8 mouse cellular contexts compared by ENCODE assay signal in genomic region chr19:21652285-21653171, GRCm38 (mm10). TPM values are rescaled to one million over a fixed set of nuclear protein-coding genes. Genes with fewer than 3 reads are reported as not detected.
A peak's percentile ranks its signal among the peaks of the same experiment; 100 is the strongest.
DNase-seq lines count a peak whose midpoint lies in the region; ATAC-seq and TF ChIP-seq lines count a peak whose summit lies in the region.

1110059E24Rik (minus strand) TSS chr19:21652976.

- 6% methylated on average over 52 of the region's 52 CpGs for WGBS in embryonic facial prominence, embryonic 13.5 days
- WGBS in kidney, adult 2 months: 5% methylated on average over 52 of the region's 52 CpGs
- 5% methylated on average over 52 of the region's 52 CpGs for WGBS in limb, embryonic 12.5 days
- 4% methylated on average over 52 of the region's 52 CpGs for WGBS in midbrain, embryonic 15.5 days
- WGBS in spleen, adult 2 months: 4% methylated on average over 52 of the region's 52 CpGs

- no peak for TF ChIP-seq CTCF in kidney, adult 2 months (conservative IDR thresholded peaks at IDR 0.05; ENCODE audit: insufficient read depth, insufficient read length, low read depth, low read length)
- no peak for TF ChIP-seq CTCF in spleen, adult 2 months (IDR thresholded peaks at IDR 0.05; ENCODE audit: extremely low read depth, insufficient read depth, insufficient read length, insufficient replicate concordance)

- peak within 1 kb of the TSS; percentile 82 for H3K4me3 ChIP-seq in embryonic facial prominence, embryonic 13.5 days
- peak within 1 kb of the TSS; percentile 67 for H3K4me3 ChIP-seq in kidney, adult 2 months (ENCODE audit: insufficient read depth, low read depth, low read length)
- H3K4me3 ChIP-seq in limb, embryonic 12.5 days (replicated peaks): peak within 1 kb of the TSS; percentile 78
- H3K4me3 ChIP-seq in midbrain, embryonic 15.5 days: peak within 1 kb of the TSS; percentile 85
- H3K4me3 ChIP-seq in spleen, adult 2 months (ENCODE audit: extremely low read depth, insufficient read depth, insufficient read length): peak within 1 kb of the TSS; percentile 73

- H3K36me3 ChIP-seq in embryonic facial prominence, embryonic 13.5 days: 0 out of 2 replicates have a peak, but pooled peaks cover 3% of the 10 kb centered on the region
- no peaks in the 10 kb centered on the region for H3K36me3 ChIP-seq in kidney, adult 2 months (ENCODE audit: control insufficient read depth, insufficient read depth, low read length)
- H3K36me3 ChIP-seq in limb, embryonic 12.5 days: 0 out of 2 replicates have a peak, but pooled peaks cover 4% of the 10 kb centered on the region
- no peaks in the 10 kb centered on the region for H3K36me3 ChIP-seq in midbrain, embryonic 15.5 days (replicated peaks)
- H3K36me3 ChIP-seq in spleen, adult 2 months (ENCODE audit: control insufficient read depth, insufficient read depth, low read length): peaks cover 1% of the 10 kb centered on the region; the same call in 1 of the 2 replicates

- H3K4me2 ChIP-seq in embryonic facial prominence, embryonic 13.5 days: peak within 1 kb of the TSS; percentile 82
- H3K4me2 ChIP-seq in limb, embryonic 12.5 days: peak within 1 kb of the TSS; percentile 78
- peak within 1 kb of the TSS; percentile 90 for H3K4me2 ChIP-seq in midbrain, embryonic 15.5 days

- peak; percentile 100 for ATAC-seq in embryonic facial prominence, embryonic 13.5 days (ENCODE audit: insufficient number of reproducible peaks, insufficient read depth, low FRiP score, low TSS enrichment, low read depth)
- ATAC-seq in limb, embryonic 12.5 days (ENCODE audit: insufficient number of reproducible peaks, insufficient read depth, low FRiP score, low TSS enrichment, low read depth): peak; percentile 100
- peak; percentile 99 for ATAC-seq in midbrain, embryonic 15.5 days (replicated peaks)

- H3K9ac ChIP-seq in embryonic facial prominence, embryonic 13.5 days: peak within 1 kb of the TSS; percentile 91
- H3K9ac ChIP-seq in limb, embryonic 12.5 days (replicated peaks): peak within 1 kb of the TSS; percentile 96
- H3K9ac ChIP-seq in midbrain, embryonic 15.5 days: peak within 1 kb of the TSS; percentile 89

- peaks cover 29% of the 10 kb centered on the region for H3K4me1 ChIP-seq in embryonic facial prominence, embryonic 13.5 days
- peaks cover 5% of the 10 kb centered on the region; the same call in 1 of the 2 replicates for H3K4me1 ChIP-seq in kidney, adult 2 months (ENCODE audit: control insufficient read depth, insufficient read depth, low read length)
- H3K4me1 ChIP-seq in limb, embryonic 12.5 days (replicated peaks): peaks cover 19% of the 10 kb centered on the region
- peaks cover 38% of the 10 kb centered on the region for H3K4me1 ChIP-seq in midbrain, embryonic 15.5 days
- peaks cover 11% of the 10 kb centered on the region for H3K4me1 ChIP-seq in spleen, adult 2 months (ENCODE audit: control insufficient read depth, insufficient read depth, insufficient read length)

- no peaks in the 10 kb centered on the region for H3K9me3 ChIP-seq in embryonic facial prominence, embryonic 13.5 days
- no peaks in the 10 kb centered on the region for H3K9me3 ChIP-seq in limb, embryonic 12.5 days
- no peaks in the 10 kb centered on the region for H3K9me3 ChIP-seq in midbrain, embryonic 15.5 days

- DNase-seq in 3134 (ENCODE audit: extremely low read depth, insufficient read length, low spot score): peak; percentile 98
- peak; percentile 98 for DNase-seq in adrenal gland, postnatal 36 days
- peak; percentile 97 to 99 for DNase-seq in heart, adult 18-20 months
- peak; percentile 99 for DNase-seq in kidney, adult 2 months
- peak; percentile 95 to 98 for DNase-seq in spleen, adult 2 months (ENCODE audit: low read depth in 1 of 2, low spot score in 2 of 2)

- H3K27me3 ChIP-seq in embryonic facial prominence, embryonic 13.5 days: no peaks in the 10 kb centered on the region
- H3K27me3 ChIP-seq in kidney, adult 2 months (replicated peaks; ENCODE audit: control insufficient read depth, insufficient read depth, low read length): no peaks in the 10 kb centered on the region
- no peaks in the 10 kb centered on the region for H3K27me3 ChIP-seq in limb, embryonic 12.5 days
- no peaks in the 10 kb centered on the region for H3K27me3 ChIP-seq in midbrain, embryonic 15.5 days (replicated peaks)
- no peaks in the 10 kb centered on the region for H3K27me3 ChIP-seq in spleen, adult 2 months (ENCODE audit: control insufficient read depth, insufficient read depth, low read length)

- TF ChIP-seq POLR2A in kidney, adult 2 months (IDR thresholded peaks at IDR 0.05; ENCODE audit: low read depth, low read length): peak; percentile 35
- TF ChIP-seq POLR2A in spleen, adult 2 months (IDR thresholded peaks at IDR 0.05; ENCODE audit: low read depth, low read length): no peak; the same call in none of the 2 replicates

- H3K27ac ChIP-seq in embryonic facial prominence, embryonic 13.5 days: peak within 1 kb of the TSS; percentile 97
- peak within 1 kb of the TSS; percentile 94 for H3K27ac ChIP-seq in kidney, adult 2 months (ENCODE audit: insufficient read depth, low read depth, low read length)
- peak within 1 kb of the TSS; percentile 99 for H3K27ac ChIP-seq in limb, embryonic 12.5 days
- peak within 1 kb of the TSS; percentile 98 for H3K27ac ChIP-seq in midbrain, embryonic 15.5 days
- peak within 1 kb of the TSS; percentile 98 for H3K27ac ChIP-seq in spleen, adult 2 months (ENCODE audit: insufficient read depth, low read length)

RNA-seq across cellular contexts. Expression of gene 1110059E24Rik, which starts in this region (rescaled TPM):
- 10 to 100 TPM; 26.0 to 29.4 TPM for total RNA-seq in adrenal gland, postnatal 36 days (2021)
- polyA plus RNA-seq in embryonic facial prominence, embryonic 13.5 days (2015; fragmentation: Nextera tagmentation; extraction: Ambion mirVana): 57.8 and 59.4 TPM in 2 replicates
- 10 to 100 TPM; 12.4 to 13.4 TPM for total RNA-seq in heart, adult 18-20 months (2021)
- 3.8 and 7.3 TPM in 2 replicates for polyA plus RNA-seq in kidney, adult 2 months (2012; rRNA removed)
- 61.0 and 63.2 TPM in 2 replicates for polyA plus RNA-seq in limb, embryonic 12.5 days (2016; fragmentation: Nextera tagmentation; extraction: Ambion mirVana)
- 60.7 and 61.4 TPM in 2 replicates for polyA plus RNA-seq in midbrain, embryonic 15.5 days (2015; fragmentation: Nextera tagmentation; extraction: Ambion mirVana)
- polyA plus RNA-seq in spleen, adult 2 months (2012; rRNA removed): 3.8 and 4.3 TPM in 2 replicates

Comparison
In these comparisons a context has a peak if more than half of its experiments do, and no peak if none do; other contexts are left out.
1. Peak in every context shown above with its lines: DNase-seq, ATAC-seq, H3K4me3 ChIP-seq and H3K27ac ChIP-seq.